Mouse (Mus musculus) kidney, adult 2 months (tissue): Measurements from ENCODE around the gene Myl3. TPM values are rescaled to one million over a fixed set of nuclear protein-coding genes. Genes with fewer than 3 reads are reported as not detected.

Experiments
- DNase-seq: peaks from one replicate; pipeline ENCODE4 v3.0.0; 2021
- H3K27ac ChIP-seq: fragments of 200-500 bp; 2 replicates; pipeline ENCODE4 v1.5.1; 2012; ENCODE audit warnings: low read depth, low read length, control low read depth, inconsistent platforms; ENCODE audit not compliant: insufficient read depth
- H3K27me3 ChIP-seq: fragments of 200-500 bp; replicated peaks from 2 replicates; pipeline ENCODE4 v1.6.1; 2012; ENCODE audit warnings: mild to moderate bottlenecking, moderate library complexity, low read length, inconsistent platforms; ENCODE audit not compliant: control insufficient read depth, insufficient read depth
- H3K36me3 ChIP-seq: fragments of 200-500 bp; 2 replicates; pipeline ENCODE4 v1.6.1; 2012; ENCODE audit warnings: mild to moderate bottlenecking, moderate library complexity, low read length, inconsistent platforms; ENCODE audit not compliant: control insufficient read depth, insufficient read depth
- H3K4me1 ChIP-seq: fragments of 200-500 bp; 2 replicates; pipeline ENCODE4 v1.6.1; 2011; ENCODE audit warnings: low read length; ENCODE audit not compliant: control insufficient read depth, insufficient read depth
- H3K4me3 ChIP-seq: fragments of 200-500 bp; 2 replicates; pipeline ENCODE4 v1.5.1; 2011; ENCODE audit warnings: mild to moderate bottlenecking, low read depth, low read length, control low read depth; ENCODE audit not compliant: insufficient read depth
- CTCF ChIP-seq: fragments of 200-500 bp; conservative IDR thresholded peaks from 2 replicates; pipeline ENCODE4 v1.5.1; 2011; ENCODE audit warnings: low read depth, mild to moderate bottlenecking, control low read depth, low read length, moderate library complexity, mixed read lengths; ENCODE audit not compliant: insufficient read depth, insufficient read length
- POLR2A ChIP-seq: fragments of 200-500 bp; IDR thresholded peaks from one replicate; pipeline ENCODE4 v1.6.1; 2011; ENCODE audit warnings: low read depth, low read length, control low read depth
- WGBS: fragments of 180-500 bp; shearing (Covaris S2); methylation state at CpG from one replicate; pipeline ENCODE4 v1.1.7; 2018; 5-methylcytosine and 5-hydroxymethylcytosine counted together
- polyA plus RNA-seq: library from polyadenylated mRNA; depleted of rRNA; stranded (reverse); fragments of >200 nt; gene quantifications from 2 replicates; pipeline ENCODE4 v1.2.3, GENCODE M21; 2012

Gene Myl3
- polyA plus RNA-seq, 1 experiment: 11.5 TPM

- Histone ChIP-seq H3K4me1 (no peaks in the 10 kb centered on the region), H3K4me3 (no peak overlapping the region), H3K36me3 (no peaks in the 10 kb centered on the region), H3K27me3 (no peaks in the 10 kb centered on the region), H3K27ac (no peak overlapping the region)
- 80% methylated on average over 3 of the region's 3 CpGs for WGBS
- no peak for DNase-seq
- TF ChIP-seq POLR2A (no peak), CTCF (no peak)
Observed at GRCm38 (mm10) chr9:110788169-110788568, 46.5 kb downstream of the Myl3 start.

GRCm38 (mm10) chr9:110790462-110790861, 48.8 kb downstream of the Myl3 start:
- no peak overlapping the region for H3K4me3 ChIP-seq
- no peaks in the 10 kb centered on the region for H3K36me3 ChIP-seq
- H3K27me3 ChIP-seq: no peaks in the 10 kb centered on the region
- DNase-seq: no peak
- no peaks in the 10 kb centered on the region for H3K4me1 ChIP-seq
- TF ChIP-seq CTCF (no peak), POLR2A (no peak)
- WGBS: 69% methylated on average over 4 of the region's 4 CpGs
- H3K27ac ChIP-seq: no peak overlapping the region

- Histone ChIP-seq H3K4me1 (no peaks in the 10 kb centered on the region), H3K27ac (no peak overlapping the region), H3K36me3 (no peaks in the 10 kb centered on the region), H3K4me3 (no peak overlapping the region), H3K27me3 (no peaks in the 10 kb centered on the region)
- DNase-seq: no peak
- TF ChIP-seq CTCF: no peak
- no peak for TF ChIP-seq POLR2A
- 82% methylated on average over 10 of the region's 10 CpGs for WGBS
Observed at GRCm38 (mm10) chr9:110797013-110797412, 55.4 kb downstream of the Myl3 start.

- Histone ChIP-seq H3K36me3 (no peaks in the 10 kb centered on the region), H3K4me1 (no peaks in the 10 kb centered on the region), H3K4me3 (no peak within 1 kb of the TSS), H3K27ac (no peak within 1 kb of the TSS), H3K27me3 (no peaks in the 10 kb centered on the region)
- TF ChIP-seq CTCF (no peak), POLR2A (no peak)
- 93% methylated on average over 14 of the region's 14 CpGs for WGBS
- DNase-seq: no peak
Observed at GRCm38 (mm10) chr9:110797866-110798265, 56.2 kb downstream of the Myl3 start, which contains the start of gene Prss42. TSS of gene Prss42 (plus strand) at chr9:110798166.

- no peak overlapping the region for H3K27ac ChIP-seq
- no peaks in the 10 kb centered on the region for H3K4me1 ChIP-seq
- TF ChIP-seq POLR2A (no peak), CTCF (no peak)
- H3K27me3 ChIP-seq: no peaks in the 10 kb centered on the region
- no peaks in the 10 kb centered on the region for H3K36me3 ChIP-seq
- no peak overlapping the region for H3K4me3 ChIP-seq
- no peak for DNase-seq
- WGBS: 93% methylated on average over 8 of the region's 8 CpGs
Observed at GRCm38 (mm10) chr9:110800834-110801479, 59.3 kb downstream of the Myl3 start.

- DNase-seq: no peak
- Histone ChIP-seq H3K27ac (no peak overlapping the region), H3K27me3 (no peaks in the 10 kb centered on the region), H3K36me3 (no peaks in the 10 kb centered on the region), H3K4me3 (no peak overlapping the region), H3K4me1 (no peaks in the 10 kb centered on the region)
- 67% methylated on average over 4 of the region's 4 CpGs for WGBS
- TF ChIP-seq CTCF (no peak), POLR2A (no peak)
Observed at GRCm38 (mm10) chr9:110803294-110803693, 61.6 kb downstream of the Myl3 start.

GRCm38 (mm10) chr9:110810051-110810450, 68.4 kb downstream of the Myl3 start:
- H3K27ac ChIP-seq: no peak overlapping the region
- no peak overlapping the region for H3K4me3 ChIP-seq
- 81% methylated on average over 4 of the region's 4 CpGs for WGBS
- H3K27me3 ChIP-seq: no peaks in the 10 kb centered on the region
- TF ChIP-seq POLR2A (no peak), CTCF (no peak)
- DNase-seq: no peak
- H3K4me1 ChIP-seq: no peaks in the 10 kb centered on the region
- no peaks in the 10 kb centered on the region for H3K36me3 ChIP-seq
